Mouse (Mus musculus) ES-E14 (cell line): ENCODE results near the gene Slc7a6os.

Experiments
- HCFC1 ChIP-seq: IDR thresholded peaks from 2 replicates; pipeline ENCODE4 v1.6.1; 2012; ENCODE audit warnings: low read length, inconsistent platforms, borderline replicate concordance; ENCODE audit not compliant: insufficient read depth
- MAFK ChIP-seq: IDR thresholded peaks from 2 replicates; pipeline ENCODE4 v1.6.1; 2014; ENCODE audit warnings: mild to moderate bottlenecking, low read depth, low read length, inconsistent platforms; ENCODE audit not compliant: insufficient read depth
- ZC3H11A ChIP-seq: IDR thresholded peaks from 2 replicates; pipeline ENCODE4 v1.6.1; 2012; ENCODE audit warnings: low read depth, mild to moderate bottlenecking, inconsistent platforms, low read length, borderline replicate concordance
- ZNF384 ChIP-seq: IDR thresholded peaks from 2 replicates; pipeline ENCODE4 v1.6.1; 2012; ENCODE audit warnings: low read depth, low read length, inconsistent platforms

DNA sequence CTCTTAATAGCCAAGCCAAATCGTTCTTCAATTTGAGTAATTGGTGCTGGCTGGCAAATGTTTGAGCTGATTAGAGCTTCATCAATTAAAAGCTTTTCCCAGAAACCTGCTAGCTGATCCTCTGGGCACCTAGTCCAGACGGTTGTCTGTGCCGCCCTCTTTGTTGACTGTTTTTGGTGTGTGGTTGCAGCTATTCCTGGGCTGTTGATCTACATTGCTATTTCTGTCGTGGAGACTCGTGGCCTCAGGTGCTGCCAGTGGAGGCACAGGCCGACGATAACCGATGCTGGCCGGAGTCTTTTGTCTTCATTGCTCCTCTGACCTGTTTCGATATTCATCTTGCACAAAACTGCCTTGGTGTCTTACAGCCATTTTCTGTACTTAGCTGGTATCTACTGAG is 52.4 kb downstream of the Slc7a6os start:
- TF ChIP-seq HCFC1 (no peak), ZNF384 (no peak), ZC3H11A (no peak), MAFK (no peak)
